Mouse (Mus musculus): Measurements from ENCODE around the gene Tuba1c.
"Not testable (repeated sequence)": the region's sequence is repeated elsewhere in the genome, so short reads cannot be mapped to it uniquely, and the experiment has no call there.

The Tuba1c gene

DNA sequence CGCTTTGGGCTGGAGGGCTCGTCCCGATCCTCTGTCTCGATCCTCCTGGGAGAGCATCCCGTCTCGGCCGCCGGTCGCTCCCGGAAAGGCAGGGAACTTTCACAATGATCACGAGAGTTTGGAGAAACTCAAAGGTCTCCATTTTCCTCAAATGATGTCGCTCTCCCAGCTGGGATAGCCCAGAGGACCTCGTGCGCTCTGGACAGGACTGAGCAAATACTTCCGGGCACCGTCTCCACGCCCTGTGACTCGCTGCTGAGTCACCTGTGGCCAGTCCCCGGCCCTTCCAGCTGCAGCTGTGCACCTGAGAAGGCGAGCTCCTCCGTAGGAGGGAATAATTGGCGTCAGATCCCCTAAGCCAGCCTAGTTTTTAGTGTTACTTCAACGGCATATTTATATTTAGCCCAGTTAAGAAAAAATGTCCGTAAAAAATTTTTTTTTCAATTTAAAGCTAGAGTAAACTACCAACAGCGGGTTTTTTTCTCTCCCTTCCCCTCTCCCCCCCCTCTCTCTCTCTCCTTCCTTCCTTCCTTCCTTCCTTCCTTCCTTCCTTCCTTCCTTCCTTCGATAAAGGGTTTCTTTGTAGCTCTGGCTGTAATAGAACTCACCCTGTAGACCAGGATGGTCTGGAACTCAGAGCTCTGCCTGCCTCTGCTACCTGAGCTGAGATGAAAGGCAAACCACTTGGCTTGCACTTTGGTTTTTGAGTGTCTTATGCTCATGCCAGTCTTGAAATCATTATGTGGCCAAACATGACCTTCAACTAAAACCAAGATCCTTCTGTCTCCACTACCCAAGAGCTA lies 1.1 kb downstream of the Tuba1c start:
- DNase-seq (ENCODE audit: low read depth, low spot score), result no peak

DNA sequence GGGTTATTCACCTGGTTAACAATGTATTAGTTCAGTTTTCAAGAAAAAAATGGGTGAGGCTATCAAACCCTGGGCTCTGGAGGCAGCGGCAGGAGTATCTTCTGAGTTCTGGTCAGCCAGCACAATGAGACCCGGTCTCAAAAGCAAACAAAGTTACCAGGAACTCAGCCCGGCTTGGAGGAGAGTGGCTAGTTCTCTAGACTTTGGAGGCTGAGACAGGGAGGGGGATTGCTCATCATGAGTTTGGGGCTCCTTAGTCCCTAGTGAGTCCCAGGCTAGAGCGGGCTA lies 1.6 kb downstream of the Tuba1c start:
- DNase-seq (ENCODE audit: low read depth, low spot score), result no peak

DNA sequence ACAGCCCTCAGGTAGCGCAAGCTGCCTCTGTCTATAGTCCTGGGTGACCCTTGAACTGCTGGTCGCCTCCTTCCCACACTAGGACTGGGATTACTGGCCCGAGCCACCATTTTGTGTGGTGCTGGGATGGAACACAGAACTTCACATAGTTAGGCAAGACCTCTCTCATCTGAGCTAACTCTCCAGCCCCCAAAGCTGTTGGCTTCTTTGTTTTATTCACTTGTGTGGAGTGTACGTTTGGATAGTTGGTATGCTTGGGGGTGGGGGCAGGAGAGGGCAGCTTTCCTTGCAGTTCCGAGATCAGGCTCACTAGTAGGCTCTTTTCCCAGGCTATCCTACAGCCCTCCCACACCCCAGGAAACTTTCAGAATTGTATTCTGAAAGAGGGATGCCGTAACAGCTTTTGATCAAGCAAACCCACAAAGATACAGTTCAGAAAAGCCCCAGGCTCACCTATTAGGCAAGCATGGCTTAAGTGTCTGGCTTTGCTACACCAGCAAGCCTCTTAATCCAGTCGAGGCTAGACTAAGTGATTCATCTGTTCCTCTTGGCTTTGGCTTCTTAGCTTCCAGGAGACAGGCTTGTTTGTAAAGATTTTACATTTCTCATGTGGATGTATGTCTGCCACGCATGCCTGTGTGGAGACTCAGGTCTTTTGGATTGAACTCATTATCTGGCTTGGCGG lies 2.5 kb downstream of the Tuba1c start:
- no peak for DNase-seq (ENCODE audit: low read depth, low spot score)

DNA sequence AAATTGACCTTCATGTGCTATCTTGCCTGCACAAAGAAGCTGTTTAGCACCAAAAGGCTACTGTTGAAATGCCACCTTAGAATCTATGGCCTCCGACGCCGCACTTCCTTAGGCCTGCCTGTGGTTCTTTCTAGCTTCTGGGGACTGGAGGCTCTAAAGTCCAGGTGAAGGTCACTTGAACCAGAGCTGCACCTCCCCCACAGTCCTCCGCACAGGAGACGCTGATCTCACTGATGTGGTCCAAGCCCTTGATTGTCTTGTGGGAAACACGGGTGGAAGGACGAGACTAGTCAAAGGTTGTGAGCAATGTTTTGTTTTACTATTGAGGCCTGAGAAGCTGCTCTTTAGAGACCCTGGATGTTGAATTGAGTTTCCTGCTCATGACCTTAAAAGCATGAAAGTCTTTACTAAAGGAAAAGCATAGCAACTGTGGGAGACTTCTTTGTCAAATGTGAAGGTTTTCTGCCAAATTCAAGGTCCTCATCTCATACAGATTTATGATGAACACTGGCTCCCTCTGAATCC lies 3.1 kb downstream of the Tuba1c start:
- no peak for DNase-seq (ENCODE audit: low read depth, low spot score)

DNA sequence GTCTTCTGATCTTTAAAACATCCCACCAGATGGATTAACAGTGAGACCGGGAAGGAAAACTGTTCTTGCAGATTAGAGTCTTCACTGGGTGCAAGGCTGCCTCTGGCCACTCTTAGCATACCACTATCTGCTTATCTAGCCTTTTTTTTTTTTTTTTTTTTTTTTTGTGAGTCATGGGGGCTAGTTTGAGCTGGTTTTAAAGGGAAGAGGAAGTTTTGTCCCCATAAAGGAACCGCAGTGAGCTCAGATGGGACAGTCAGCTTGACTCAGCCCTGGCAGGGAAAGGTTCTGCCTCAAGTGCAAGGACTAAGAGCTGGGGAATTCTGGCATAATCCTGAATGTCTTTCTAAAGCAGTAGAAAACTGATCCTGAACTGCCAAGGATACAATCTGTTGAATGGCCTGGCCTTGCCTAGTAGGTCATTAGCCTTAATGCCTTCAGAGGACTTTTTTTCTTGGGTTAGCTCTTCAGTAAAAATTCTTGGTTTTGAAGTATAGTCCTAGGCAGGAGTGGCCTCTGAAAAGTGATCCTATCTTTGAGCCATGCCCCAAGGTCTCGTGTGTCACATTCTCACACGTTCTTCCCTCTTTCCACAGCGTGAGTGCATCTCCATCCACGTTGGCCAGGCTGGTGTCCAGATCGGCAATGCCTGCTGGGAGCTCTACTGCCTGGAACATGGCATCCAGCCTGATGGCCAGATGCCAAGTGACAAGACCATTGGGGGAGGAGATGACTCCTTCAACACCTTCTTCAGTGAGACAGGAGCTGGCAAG lies 4.0 kb downstream of the Tuba1c start:
- no peak for DNase-seq (ENCODE audit: low read depth, low spot score)

DNA sequence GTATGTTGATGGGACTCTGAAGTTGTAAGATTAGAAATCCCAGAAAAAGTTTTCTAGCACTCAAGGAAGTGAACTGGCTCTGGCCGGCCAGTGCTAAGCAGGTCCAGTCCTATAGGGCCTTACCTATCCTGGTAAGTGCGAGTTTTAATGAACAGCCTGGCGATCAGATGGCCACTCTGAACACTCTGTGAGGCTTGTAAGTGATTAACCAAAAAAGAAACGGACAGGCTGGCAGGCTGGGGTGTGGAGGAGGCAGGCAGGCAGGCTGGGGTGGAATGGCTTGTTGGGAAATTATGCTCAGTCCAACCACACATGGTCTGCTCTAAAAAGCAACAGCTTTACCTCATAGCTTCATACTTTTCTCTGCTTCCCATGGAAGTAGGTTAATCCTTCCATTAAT lies 5.7 kb downstream of the Tuba1c start:
- no peak for DNase-seq (ENCODE audit: low read depth, low spot score)

DNA sequence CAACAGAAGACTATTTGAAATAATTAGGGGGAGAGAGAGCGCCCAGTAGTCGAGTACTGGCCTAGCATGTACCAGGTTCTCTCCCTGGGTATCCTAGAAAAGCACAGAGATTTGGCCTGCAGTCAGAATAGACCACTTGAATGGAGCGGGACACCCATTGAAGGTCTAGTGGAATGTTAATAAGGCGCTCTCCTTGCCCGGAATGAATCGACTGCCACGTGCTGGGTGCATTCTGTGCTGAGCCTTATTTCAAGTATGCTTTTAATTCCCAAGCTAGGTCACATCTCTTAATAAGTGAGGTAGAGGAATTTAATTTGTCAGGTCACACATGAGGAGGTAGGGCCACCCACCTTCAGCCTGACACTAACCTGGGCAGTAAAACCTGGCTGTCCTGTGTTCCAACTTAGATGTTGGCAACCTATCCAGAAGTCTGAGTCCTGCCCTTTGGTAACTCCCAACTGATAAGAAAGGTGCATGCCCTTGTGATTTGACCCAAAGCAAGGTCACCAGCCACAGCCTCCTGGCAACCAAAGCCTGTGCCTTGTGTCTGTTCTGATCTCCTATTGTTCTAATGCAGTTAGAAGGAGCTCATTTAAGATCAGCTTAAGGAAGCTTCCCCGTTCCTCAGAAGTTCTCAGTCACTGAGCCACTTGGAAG lies 6.7 kb downstream of the Tuba1c start:
- no peak for DNase-seq (ENCODE audit: low read depth, low spot score)

DNA sequence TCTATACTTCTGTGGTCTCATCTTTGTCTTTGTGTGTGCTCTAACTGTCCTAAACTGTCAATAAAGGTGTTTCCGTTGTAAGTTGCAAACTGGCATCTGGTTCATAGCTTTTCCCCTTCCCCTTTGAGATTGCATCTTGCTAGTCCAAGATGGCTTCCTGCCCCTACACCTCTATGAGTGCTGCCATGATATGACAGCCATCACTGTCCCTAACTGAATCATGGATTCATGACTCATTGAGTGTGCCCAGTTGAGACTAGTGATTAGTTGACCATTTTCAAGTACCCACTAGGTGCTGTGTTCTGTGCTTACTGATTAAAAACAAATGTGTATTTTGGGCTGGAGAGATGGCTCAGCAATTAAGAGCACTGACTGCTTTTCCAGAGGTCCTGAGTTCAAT lies 8.3 kb downstream of the Tuba1c start:
- no peak for DNase-seq (ENCODE audit: low read depth, low spot score)

DNA sequence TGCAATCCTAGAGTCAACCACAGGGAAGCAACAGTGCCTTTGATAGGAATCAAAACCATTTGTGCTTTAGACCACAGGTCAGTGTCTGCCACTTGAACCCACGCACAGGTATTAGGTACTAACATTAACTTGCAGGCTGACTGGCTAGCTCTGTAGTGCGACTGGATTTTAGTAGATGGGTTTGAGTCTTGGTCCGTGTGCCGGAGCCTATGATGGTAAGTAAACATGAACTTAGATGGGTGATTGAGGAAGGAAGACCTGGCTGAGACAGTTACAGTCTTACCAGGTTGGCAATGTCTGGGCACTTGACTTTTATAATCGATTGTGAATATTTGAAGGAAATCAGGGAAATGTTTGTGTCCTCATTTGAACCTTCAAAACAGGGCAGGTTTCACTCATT lies 9.1 kb downstream of the Tuba1c start:
- no peak for DNase-seq (ENCODE audit: low read depth, low spot score)

DNA sequence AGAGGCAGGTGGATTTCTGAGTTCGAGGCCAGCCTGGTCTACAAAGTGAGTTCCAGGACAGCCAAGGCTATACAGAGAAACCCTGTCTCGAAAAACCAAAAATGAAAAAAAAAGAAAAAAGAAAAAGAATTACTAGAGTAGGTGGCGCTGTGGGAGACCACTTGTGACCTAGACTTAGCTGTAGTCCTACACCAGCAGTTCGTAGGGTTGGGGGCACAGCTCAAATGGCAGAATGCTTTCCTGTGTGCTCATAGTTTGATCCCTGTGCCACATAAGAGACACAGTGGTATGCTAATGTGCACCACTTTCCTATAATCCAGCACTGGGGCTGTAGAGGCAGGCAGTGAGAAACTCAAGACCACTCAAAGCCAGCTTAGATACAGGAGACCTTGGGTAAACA lies 9.6 kb downstream of the Tuba1c start:
- DNase-seq (ENCODE audit: low read depth, low spot score), result no peak

DNA sequence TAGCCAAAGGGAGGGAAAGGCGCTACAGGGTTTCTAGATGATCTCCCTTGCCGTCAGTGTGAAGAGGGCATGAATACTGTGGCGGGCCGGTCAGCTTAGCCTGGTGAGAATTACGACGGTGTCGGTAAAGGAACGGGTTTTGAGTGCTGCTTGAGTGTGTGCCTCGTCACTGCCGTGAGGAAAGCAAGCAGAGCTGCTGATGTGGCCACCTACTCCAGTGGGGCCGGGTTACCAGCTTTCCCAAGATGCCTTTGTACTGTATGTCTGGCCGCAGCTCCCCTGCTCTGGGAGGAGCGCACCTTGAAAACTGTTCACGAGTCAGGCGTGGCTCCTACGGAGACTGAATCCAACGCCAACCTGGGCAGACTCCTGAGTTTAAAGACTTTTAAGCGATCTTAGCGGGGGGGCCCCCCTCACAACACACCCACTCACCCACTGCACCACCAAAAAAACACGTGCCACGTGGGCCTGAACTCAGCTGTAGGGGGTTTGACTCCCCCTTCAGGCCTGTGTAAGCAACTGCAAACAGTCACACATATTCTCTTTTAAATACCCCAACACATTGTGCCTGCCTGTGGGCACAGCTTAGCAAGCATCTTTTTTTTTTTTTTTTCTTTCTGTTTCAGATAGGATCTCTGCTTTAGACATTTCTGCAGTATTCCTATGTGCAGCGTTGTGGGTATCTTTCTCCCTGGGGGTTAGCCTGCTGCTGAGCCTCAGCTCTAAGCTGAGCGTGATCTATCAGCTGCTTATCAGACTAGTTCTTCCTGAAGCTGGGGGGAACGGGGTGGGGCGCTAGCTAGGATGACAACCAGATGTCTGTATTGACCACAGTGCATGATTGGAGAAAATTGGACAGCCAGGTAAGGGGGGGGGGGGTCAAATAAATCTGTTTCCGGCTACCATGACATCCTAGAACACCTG lies 10.6 kb downstream of the Tuba1c start:
- DNase-seq (ENCODE audit: low read depth, low spot score), result peak; percentile 77

DNA sequence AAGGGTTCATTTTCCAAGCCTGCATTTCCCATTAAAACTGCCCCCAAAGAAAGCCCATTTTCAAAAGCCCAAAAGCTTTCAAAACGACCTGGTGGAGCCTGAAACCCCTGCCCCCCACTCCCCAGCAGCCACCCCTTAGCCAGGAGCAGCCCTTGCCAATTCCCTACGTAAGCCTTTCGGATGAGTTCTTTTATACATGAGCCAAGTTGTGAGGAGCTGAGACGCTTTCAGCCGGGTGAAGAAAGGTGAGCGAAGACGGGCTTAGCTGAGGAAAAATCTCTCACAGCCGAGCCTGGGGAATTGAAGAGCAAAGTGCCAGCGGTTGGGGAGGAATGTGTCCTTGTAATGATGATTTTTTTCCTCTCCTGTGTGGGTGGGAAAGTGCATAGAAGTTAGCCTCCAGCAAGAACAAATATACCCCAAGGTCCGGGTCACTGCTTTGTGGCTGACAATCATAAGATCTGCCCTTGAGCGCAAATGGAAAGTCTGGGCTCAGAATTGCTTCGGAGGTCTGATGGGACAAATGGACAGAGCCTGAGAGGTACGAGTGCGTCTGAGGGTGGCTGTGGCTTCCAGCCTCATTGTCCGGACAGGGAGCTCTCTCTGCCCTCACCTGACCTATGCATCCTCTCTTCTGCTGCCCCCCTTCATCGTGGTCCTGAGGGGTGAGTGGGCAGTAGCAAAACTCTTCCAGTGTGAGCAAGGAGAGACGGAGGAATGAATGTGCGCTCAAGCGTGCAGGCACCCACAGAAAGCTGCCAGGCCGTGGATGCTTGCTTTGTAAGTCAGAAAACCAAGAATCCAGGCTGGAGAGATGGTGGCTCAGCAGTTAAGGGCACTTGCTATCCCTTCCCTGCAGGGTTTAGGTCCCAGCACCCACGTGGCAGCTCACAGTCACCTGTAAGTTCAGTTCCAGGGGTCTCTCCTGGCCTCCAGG lies 11.5 kb downstream of the Tuba1c start:
- DNase-seq (ENCODE audit: low read depth, low spot score), result no peak

DNA sequence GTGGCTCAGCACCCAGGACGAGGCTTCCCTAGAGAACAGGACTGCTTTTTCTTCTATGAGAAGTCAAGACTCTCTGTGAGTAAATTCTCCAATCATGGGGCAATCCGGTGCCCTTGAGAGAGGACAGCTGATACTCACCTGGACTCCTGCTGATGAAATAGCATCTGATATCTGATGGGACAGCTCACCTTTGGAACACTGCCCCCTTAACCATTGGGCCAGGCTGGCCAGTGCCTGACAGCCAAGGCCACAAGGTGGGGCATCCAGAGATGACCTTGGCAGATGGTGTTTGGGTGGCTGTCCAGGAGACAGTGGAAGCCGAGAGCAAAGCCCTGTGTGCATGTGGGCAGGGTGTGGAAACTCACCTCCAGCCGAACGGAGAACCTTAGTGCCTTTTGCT lies 12.6 kb downstream of the Tuba1c start:
- no peak for DNase-seq (ENCODE audit: low read depth, low spot score)

DNA sequence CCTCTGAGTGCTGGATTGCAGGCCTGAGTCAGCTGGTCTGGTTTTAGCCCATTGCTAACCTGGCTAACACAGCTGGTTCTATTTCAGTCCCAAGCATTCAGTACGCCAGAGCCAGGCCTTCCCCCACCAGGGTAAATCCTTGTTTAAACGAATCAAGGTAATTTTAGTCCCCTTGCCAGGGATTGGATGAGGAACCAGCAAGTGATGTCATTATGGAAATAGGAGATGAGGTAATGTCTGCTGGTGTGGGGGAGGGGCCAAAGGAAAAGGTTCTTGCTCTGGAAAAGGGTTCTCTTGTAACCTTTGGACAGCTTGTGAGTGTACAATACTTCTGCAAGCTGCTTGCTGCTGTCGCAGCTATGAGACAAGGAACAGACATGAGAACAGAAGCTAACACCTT lies 15.2 kb downstream of the Tuba1c start:
- DNase-seq (ENCODE audit: low read depth, low spot score), result peak; percentile 83

DNA sequence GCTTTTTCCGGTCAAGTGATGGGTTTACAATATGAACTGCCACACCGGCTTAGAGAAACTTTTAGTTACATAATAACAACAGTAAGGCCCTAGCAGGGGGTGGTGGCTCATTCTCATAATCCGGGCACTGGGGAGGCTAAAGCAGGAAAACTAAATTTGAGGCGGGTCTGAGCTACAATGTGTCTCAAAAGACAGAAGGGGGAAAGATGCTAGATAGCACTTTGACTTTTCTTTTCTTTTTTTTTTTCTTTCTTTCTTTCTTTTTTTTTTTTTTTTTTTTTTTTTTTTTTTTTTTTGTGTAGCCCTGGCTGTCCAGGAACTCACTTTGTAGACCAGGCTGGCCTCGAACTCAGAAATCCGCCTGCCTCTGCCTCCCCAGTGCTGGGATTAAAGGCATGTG lies 16.0 kb downstream of the Tuba1c start:
- not testable (repeated sequence) for DNase-seq (ENCODE audit: low read depth, low spot score)

DNA sequence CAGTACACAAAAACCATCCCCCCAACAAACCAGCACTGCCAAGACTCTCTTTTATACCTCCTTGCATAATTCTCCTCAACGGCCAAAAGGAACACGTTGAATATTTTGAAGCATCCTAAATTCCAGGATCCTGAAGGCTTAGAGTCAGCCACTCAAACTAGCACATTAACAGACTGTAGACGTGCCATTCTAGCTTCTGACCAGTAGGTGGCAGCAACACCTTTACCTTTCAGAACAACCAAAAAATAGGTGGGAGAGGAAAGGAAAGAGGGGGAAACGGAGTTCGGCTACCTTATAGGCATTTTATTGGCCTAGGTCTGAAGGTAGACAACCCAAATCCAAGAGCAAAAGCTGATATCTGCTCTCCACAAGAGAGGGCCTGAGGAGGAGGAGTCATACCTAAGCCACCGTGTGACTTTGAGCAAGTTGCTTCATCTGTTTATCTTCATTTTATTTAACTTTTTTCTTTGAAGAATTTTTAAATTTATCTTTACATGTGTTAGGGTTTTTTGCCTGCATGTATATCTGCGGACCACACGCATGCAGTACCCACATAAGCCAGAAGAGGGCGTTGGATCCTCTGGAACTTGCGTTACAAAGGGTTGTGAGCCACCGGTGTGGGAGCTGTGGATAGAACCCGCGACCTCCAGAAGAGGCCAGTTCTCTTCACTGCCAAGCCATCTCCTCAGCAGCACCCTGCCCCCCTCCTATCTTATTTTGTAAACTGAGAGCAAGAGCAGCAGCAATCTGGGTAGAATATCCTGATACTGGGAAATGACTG lies 20.0 kb downstream of the Tuba1c start:
- peak; percentile 80 for DNase-seq (ENCODE audit: low read depth, low spot score)

DNA sequence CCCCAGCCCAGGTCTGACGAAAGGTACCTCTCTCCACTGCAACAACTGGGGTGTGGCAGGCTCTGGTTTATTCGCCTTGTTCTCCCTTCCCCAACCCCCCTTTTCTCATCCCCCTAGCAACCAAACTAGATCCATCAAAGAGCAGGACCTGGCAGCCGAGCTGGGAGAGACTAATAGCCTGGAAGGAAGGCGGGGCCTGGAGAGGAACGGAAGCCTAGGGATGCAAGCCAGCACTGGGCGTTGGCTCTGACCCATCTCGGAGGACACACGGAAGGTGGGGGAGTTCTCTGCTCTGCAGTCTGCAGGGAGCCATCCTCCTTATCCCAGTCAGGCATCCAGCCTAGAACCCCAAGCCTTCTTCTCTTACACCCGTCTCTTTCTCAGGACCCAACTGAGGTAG lies 23.7 kb downstream of the Tuba1c start:
- DNase-seq (ENCODE audit: low read depth, low spot score), result peak; percentile 69

DNA sequence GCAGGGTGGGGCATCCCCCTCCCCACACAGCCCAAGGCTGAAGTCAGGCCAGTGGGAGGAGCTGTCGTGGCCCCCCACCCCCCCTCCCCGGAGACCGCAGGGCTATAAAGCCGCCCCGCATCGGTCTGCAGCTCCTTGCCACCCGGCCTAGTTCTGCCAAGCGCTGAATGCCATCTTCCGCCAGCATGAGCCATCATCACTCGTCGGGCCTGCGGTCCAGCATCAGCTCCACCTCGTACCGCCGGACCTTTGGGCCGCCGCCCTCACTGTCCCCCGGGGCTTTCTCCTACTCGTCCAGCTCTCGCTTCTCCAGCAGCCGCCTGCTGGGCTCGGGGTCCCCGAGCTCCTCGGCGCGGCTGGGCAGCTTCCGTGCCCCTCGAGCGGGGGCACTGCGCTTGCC lies 25.3 kb downstream of the Tuba1c start, which contains the start of gene Prph:
Gene Prph (plus strand): TSS at position 135 of the 400 bp plus-strand sequence.
- no peak for DNase-seq (ENCODE audit: low read depth, low spot score)

DNA sequence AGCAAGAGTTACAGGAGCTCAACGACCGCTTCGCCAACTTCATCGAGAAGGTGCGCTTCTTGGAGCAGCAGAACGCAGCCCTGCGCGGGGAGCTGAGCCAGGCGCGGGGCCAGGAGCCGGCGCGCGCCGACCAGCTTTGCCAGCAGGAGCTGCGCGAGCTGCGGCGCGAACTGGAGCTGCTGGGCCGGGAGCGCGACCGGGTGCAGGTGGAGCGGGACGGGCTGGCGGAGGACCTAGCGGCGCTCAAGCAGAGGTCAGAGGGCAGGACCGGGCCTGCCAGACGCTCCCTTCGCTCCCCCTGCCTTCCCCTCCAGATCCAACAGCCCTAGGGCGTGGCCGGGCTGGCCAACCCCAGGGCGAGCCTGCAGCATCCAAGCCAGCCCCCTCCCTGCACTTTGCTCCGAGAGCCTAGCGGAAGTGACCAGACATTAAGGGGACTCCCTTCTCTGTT lies 25.8 kb downstream of the Tuba1c start:
- DNase-seq (ENCODE audit: low read depth, low spot score), result peak; percentile 69
